Mouse (Mus musculus): ENCODE measurements around the gene Igf1r.
A peak's percentile ranks its signal among the peaks of the same experiment; 100 is the strongest.

Gene Igf1r

GRCm38 (mm10) chr7:68164074-68164473 lies 211.4 kb downstream of the Igf1r start:
- peak; percentile 20 for DNase-seq (ENCODE audit: low spot score)

GRCm38 (mm10) chr7:68172776-68173175 lies 220.1 kb downstream of the Igf1r start:
- no peak for DNase-seq (ENCODE audit: low spot score)

DNA sequence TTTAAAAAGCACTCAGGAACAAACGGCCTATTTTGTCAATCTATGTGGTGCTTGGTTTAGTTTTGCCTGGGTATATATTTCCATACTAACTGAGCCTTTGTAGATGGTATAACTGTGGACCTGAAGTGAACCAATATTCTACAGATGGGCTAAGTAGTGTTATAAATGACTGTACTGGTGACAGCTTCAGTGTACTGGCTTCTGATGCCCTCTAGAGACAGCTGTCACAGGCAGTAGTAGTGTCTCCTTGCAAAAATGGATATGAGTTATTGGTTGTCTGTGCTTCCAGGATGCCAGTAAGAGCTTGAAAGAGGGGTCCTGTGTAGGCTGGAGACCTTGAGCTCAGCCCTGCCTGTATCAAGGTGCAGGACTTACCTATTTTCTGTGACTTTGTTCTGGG lies 227.0 kb downstream of the Igf1r start:
- DNase-seq (ENCODE audit: low spot score), result no peak

GRCm38 (mm10) chr7:68181104-68181503 lies 228.5 kb downstream of the Igf1r start:
- DNase-seq (ENCODE audit: low spot score), result no peak

DNA sequence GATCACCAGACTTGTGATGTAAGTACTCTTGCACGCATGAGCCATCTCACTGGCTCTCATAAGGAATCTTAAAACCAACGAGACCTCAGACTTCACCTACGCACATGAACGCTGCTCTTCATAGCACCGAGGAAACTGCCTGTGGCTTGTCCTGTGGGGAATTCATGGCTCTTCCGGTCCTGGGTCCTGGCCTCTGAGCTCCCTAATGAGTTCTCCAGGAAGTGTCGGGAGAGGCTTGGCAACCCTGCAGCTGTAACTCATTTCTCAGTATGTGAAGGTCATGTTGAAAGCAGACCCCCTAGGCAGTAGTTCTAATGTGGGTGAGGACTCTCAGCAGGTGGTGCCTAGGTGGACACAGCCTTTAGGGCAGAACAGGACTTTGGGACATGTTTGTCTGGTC lies 229.4 kb downstream of the Igf1r start:
- DNase-seq (ENCODE audit: low spot score), result no peak

- DNase-seq (ENCODE audit: low spot score), result no peak
Observed at GRCm38 (mm10) chr7:68182773-68183172, 230.1 kb downstream of the Igf1r start.

GRCm38 (mm10) chr7:68183421-68183820 lies 230.8 kb downstream of the Igf1r start:
- no peak for DNase-seq (ENCODE audit: low spot score)

- DNase-seq (ENCODE audit: low spot score), result no peak
Observed at GRCm38 (mm10) chr7:68189211-68189610, 236.6 kb downstream of the Igf1r start.

DNA sequence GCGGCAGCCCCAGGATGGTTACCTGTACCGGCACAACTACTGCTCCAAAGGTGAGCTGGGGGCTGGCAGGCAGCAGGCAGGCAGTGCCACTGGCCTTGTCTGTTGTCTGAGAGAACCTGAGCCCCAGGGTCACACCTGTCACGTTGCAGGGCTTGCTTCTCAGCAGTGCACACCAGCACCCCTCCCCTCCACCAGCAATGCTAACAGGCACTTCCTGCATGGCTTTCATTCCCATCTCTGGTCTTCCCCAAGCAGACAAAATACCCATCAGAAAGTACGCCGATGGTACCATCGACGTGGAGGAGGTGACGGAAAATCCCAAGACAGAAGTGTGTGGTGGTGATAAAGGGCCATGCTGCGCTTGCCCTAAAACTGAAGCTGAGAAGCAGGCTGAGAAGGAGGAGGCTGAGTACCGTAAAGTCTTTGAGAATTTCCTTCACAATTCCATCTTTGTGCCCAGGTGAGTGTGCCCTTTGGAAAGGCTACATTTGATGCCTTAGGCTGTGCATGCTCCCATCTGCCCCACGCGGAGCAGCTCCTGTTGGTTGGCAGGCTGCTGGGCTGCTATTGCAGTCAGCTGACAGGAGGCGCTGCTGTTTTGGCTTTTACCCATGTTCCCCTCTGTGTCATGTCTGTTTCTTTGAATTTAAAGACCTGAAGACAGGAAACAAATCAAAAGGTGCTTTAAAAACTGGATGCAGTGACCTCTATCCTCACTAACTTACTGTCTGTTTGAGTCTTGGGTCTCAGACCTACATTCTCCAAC lies 237.2 kb downstream of the Igf1r start:
- peak; percentile 68 for DNase-seq (ENCODE audit: low spot score)

- no peak for DNase-seq (ENCODE audit: low spot score)
Observed at GRCm38 (mm10) chr7:68193958-68194695, 241.5 kb downstream of the Igf1r start.

DNA sequence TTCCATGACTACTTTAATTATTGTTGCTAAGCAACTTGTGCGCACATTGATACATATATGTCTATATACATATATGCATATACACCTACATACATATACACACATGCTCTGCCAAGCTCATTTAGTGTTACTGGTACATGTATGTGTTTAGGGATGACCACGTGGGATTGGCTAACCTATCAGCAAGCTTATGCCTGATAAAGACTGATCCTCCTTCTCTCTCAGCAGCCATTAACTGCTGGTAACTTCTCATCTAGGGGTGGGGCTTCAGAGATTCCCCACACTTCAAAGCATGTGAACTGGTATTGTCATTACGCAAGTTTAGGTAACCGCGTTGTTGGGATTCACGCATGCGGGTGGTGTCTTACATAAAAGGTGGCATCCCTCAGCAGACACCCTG lies 247.0 kb downstream of the Igf1r start:
- no peak for DNase-seq (ENCODE audit: low spot score)

DNA sequence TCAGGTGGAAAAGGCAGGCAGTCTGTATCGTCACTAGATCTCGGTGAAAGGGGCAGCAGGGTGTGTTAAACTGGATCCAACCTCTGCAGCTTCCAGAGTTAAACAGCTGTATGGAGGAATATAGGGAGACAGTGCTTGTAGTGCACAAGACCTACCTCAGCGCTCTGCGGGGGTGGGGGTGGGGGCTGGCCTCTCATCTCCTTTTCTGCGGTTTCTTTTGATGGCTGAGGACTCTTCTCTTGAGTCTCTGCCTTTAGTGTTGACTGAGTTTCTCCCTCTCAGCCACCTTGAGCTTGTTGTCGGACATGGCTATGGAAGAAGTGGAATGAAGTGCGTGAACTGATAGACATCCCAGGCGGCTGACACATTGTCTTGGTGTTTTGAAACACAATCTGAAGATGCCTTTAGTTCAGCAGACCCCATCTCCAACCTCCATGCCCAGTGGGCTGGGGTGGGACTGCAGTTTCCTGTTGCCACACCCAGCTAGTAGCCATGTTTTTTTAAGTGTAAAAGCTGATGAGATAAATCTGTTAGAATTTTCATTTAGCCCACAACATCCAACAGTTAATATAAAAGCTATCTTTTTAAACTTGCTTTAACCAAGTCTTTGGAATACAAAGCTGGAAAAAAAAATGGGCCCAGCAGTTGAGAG lies 253.3 kb downstream of the Igf1r start:
- DNase-seq (ENCODE audit: low spot score), result peak; percentile 41

DNA sequence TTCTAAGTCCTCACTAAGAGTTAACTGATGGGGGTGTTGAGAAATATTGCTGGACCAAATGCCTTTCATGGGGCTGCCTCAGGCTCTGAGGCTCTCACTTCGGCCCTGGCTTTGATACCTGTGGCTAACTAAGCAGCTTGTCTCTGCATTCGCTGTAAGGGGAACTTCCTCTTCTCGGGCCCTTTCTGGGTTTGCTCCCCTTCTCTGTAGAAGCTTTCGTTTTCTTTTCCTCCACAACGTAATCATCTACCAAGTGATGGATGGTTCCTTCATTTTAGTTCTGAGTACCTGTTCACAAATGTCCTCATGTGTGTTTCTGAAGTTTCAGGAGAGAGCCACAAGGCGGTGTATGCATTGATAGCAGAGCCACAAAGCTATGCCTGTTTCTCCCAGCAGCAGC lies 256.4 kb downstream of the Igf1r start:
- DNase-seq (ENCODE audit: low spot score), result peak; percentile 8

DNA sequence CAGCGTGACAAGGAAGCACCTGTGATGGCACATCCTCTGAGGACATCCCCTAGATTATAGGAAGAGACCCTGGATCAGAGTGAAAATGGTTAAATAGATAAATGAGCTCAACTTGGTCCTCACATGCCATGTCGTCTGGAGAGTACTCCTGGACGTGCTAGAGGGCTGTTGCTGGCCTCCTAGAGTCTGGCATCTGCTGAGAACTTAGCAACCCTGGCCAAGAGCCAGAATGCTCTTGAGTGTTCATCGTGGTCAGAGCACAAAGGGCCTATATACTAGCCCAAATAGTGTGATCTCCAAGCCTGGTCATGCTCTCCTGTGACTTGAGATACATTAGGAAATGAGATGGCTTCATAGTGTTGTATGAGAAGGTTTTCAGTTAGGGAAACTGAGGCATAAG lies 257.8 kb downstream of the Igf1r start:
- no peak for DNase-seq (ENCODE audit: low spot score)

GRCm38 (mm10) chr7:68211883-68212282 lies 259.3 kb downstream of the Igf1r start:
- DNase-seq (ENCODE audit: low spot score), result no peak

- no peak for DNase-seq (ENCODE audit: low spot score)
Observed at GRCm38 (mm10) chr7:68213842-68214241, 261.2 kb downstream of the Igf1r start.

GRCm38 (mm10) chr7:68215522-68216070 lies 263.0 kb downstream of the Igf1r start:
- no peak for DNase-seq (ENCODE audit: low spot score)

DNA sequence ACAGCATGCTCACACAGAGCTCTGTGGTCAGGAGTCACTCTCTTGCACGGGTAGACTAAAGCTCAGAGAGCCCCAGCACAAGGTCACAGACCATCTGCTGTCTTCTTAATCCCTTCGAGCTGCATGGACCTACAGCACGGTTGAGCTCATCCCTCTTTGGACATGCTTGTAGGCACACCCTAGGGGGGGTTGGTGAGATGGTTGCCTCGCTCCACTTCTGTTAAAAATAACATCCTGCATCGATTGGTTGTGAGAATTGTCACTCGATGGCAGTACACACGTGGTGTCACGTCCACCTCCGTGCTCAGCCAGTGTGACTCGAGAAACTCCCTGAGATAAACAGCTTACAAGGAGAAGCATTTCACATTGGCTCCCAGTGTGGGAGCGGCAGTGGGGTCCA lies 266.3 kb downstream of the Igf1r start:
- DNase-seq (ENCODE audit: low spot score), result no peak

GRCm38 (mm10) chr7:68221677-68222230 lies 269.1 kb downstream of the Igf1r start:
- no peak for DNase-seq (ENCODE audit: low spot score)

DNA sequence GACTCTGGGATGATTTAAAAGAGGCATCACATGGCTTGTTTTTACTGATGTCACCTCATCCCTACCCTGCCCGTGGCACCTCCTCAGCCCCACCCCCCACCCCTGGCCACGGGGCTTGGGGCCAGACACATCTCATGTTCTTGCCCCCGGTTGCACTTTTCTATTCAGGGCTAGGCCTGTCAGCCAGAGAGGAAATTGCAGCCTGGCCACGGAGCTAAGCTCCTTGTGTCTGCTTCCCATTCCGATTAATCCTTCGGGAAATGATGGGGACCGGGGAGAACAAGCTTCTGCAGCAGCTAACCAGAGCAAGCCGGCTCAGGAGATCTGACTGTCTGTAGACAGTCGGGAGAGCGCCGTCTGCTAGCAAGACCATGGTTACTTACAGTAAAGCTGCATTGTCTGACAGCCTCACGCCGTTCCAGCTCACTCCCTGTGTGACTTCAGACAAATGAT lies 270.8 kb downstream of the Igf1r start:
- no peak for DNase-seq (ENCODE audit: low spot score)

DNA sequence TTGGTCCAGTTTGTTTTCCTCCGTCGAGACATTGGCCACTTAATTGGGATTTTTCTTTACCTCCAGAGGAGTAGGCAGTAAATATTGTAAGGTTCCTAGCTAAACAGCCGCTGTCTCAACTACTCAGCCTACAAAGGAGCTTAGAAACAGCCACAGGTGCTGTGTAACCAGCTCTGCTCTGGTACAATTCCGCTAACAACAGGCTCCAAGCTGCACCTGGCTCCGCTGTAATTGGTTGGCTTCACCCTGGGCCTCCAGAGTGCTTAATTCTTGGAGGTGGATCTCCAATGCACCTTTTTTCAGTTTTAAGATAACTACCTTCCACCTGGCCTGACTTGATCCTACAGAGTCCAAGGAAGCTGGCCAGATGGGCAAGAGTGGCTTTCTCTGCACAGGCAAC lies 271.4 kb downstream of the Igf1r start:
- DNase-seq (ENCODE audit: low spot score), result no peak

GRCm38 (mm10) chr7:68225427-68226054 lies 272.9 kb downstream of the Igf1r start:
- DNase-seq (ENCODE audit: low spot score), result peak; percentile 16

All from T-cell, adult 2 months (primary cell).